Mouse (Mus musculus): ENCODE data around the gene Slc4a1.
A peak's percentile ranks its signal among the peaks of the same experiment; 100 is the strongest.
"Not testable (repeated sequence)": the region's sequence is repeated elsewhere in the genome, so short reads cannot be mapped to it uniquely, and the experiment has no call there.

The Slc4a1 gene

GRCm38 (mm10) chr11:102366103-102366502 is at the start of gene Slc4a1:
Gene Slc4a1, minus strand, starts transcription at chr11:102366203.
- not testable (repeated sequence) for DNase-seq (ENCODE audit: low spot score)

- DNase-seq (ENCODE audit: low spot score), result no peak
These were observed 49.2 kb upstream of the Slc4a1 start for GRCm38 (mm10) chr11:102415034-102415802.

- DNase-seq (ENCODE audit: low spot score), result no peak
These were observed 47.1 kb upstream of the Slc4a1 start for GRCm38 (mm10) chr11:102413059-102413458.

- peak; percentile 98 for DNase-seq (ENCODE audit: low spot score)
These were observed 45.7 kb upstream of the Slc4a1 start for GRCm38 (mm10) chr11:102411704-102412103.

GRCm38 (mm10) chr11:102411061-102411460 is 45.1 kb upstream of the Slc4a1 start:
- peak; percentile 62 for DNase-seq (ENCODE audit: low spot score)

- DNase-seq (ENCODE audit: low spot score), result not testable (repeated sequence)
These were observed 44.3 kb upstream of the Slc4a1 start for GRCm38 (mm10) chr11:102410345-102410744.

- no peak for DNase-seq (ENCODE audit: low spot score)
These were observed 43.9 kb upstream of the Slc4a1 start for GRCm38 (mm10) chr11:102409795-102410330.

GRCm38 (mm10) chr11:102408888-102409794 is 43.1 kb upstream of the Slc4a1 start:
- no peak for DNase-seq (ENCODE audit: low spot score)

GRCm38 (mm10) chr11:102408344-102408876 is 42.4 kb upstream of the Slc4a1 start:
- DNase-seq (ENCODE audit: low spot score), result peak; percentile 99

- peak; percentile 75 for DNase-seq (ENCODE audit: low spot score)
These were observed 41.8 kb upstream of the Slc4a1 start, which contains the start of gene Slc25a39 for GRCm38 (mm10) chr11:102407834-102408215. Gene Slc25a39, minus strand, starts transcription at chr11:102407946.

GRCm38 (mm10) chr11:102406900-102407833 is 41.2 kb upstream of the Slc4a1 start:
- peak; percentile 87 for DNase-seq (ENCODE audit: low spot score)

- DNase-seq (ENCODE audit: low spot score), result no peak
These were observed 40.4 kb upstream of the Slc4a1 start for GRCm38 (mm10) chr11:102406401-102406800.

- DNase-seq (ENCODE audit: low spot score), result no peak
These were observed 39.7 kb upstream of the Slc4a1 start for GRCm38 (mm10) chr11:102405544-102406285.

GRCm38 (mm10) chr11:102404161-102405010 is 38.4 kb upstream of the Slc4a1 start:
- DNase-seq (ENCODE audit: low spot score), result no peak

- DNase-seq (ENCODE audit: low spot score), result no peak
These were observed 37.7 kb upstream of the Slc4a1 start for GRCm38 (mm10) chr11:102403657-102404056.

- DNase-seq (ENCODE audit: low spot score), result no peak
These were observed 36.0 kb upstream of the Slc4a1 start for GRCm38 (mm10) chr11:102401898-102402500.

- DNase-seq (ENCODE audit: low spot score), result no peak
These were observed 34.6 kb upstream of the Slc4a1 start for GRCm38 (mm10) chr11:102400513-102401084.

- DNase-seq (ENCODE audit: low spot score), result no peak
These were observed 33.6 kb upstream of the Slc4a1 start for GRCm38 (mm10) chr11:102399610-102400072.
